Mouse (Mus musculus) stomach, embryonic 15.5 days (tissue): ENCODE measurements around the gene Snph. TPM values are rescaled to one million over a fixed set of nuclear protein-coding genes. Genes with fewer than 3 reads are reported as not detected.

Experiments used
- ATAC-seq: fragments of 200-750 bp; cut with Nextera tagmentation; 2 replicates; pipeline ENCODE4 v1.8.0; 2017; ENCODE audit warnings: low read depth, moderate number of reproducible peaks, moderate TSS enrichment; ENCODE audit not compliant: insufficient read depth, low FRiP score
- H3K27ac ChIP-seq: fragments of 300-500 bp; sonication (generic); 2 replicates; pipeline ENCODE4 v1.5.1; 2015; ENCODE audit warnings: mild to moderate bottlenecking, inconsistent platforms
- H3K27me3 ChIP-seq: fragments of 300-500 bp; sonication (generic); replicated peaks from 2 replicates; pipeline ENCODE4 v1.6.1; 2015; ENCODE audit warnings: inconsistent platforms
- H3K36me3 ChIP-seq: fragments of 300-500 bp; sonication (generic); 2 replicates; pipeline ENCODE4 v1.6.1; 2015; ENCODE audit warnings: inconsistent platforms
- H3K4me1 ChIP-seq: fragments of 300-500 bp; sonication (generic); 2 replicates; pipeline ENCODE4 v1.6.1; 2015; ENCODE audit warnings: inconsistent platforms
- H3K4me2 ChIP-seq: fragments of 300-500 bp; sonication (generic); 2 replicates; pipeline ENCODE4 v1.6.1; 2015; ENCODE audit warnings: mild to moderate bottlenecking, inconsistent platforms
- H3K4me3 ChIP-seq: fragments of 300-500 bp; sonication (generic); replicated peaks from 2 replicates; pipeline ENCODE4 v1.5.1; 2015; ENCODE audit warnings: inconsistent platforms
- H3K9ac ChIP-seq: fragments of 300-500 bp; sonication (generic); 2 replicates; pipeline ENCODE4 v1.6.1; 2015; ENCODE audit warnings: inconsistent platforms
- H3K9me3 ChIP-seq: fragments of 300-500 bp; sonication (generic); 2 replicates; pipeline ENCODE4 v1.6.1; 2016; ENCODE audit warnings: inconsistent platforms
- WGBS: fragments of 180-500 bp; shearing (Covaris S2); methylation state at CpG from one replicate; pipeline ENCODE4 v1.1.7; 2015; 5-methylcytosine and 5-hydroxymethylcytosine counted together
- polyA plus RNA-seq: library from polyadenylated mRNA; unstranded; fragments of >200 nt; fragmentation: Nextera tagmentation; extraction: Ambion mirVana; gene quantifications from 2 replicates; pipeline ENCODE4 v1.2.1, GENCODE M21; 2015

The Snph gene
- 1.2 and 1.7 TPM in 2 replicates for polyA plus RNA-seq

GRCm38 (mm10) chr2:151632159-151632814, at the start of gene Snph:
Gene Snph (minus strand): TSS chr2:151632593.
- peaks cover 6% of the 10 kb centered on the region; the same call in 1 of the 2 replicates for H3K27me3 ChIP-seq
- no peaks in the 10 kb centered on the region for H3K36me3 ChIP-seq
- peak within 1 kb of the TSS; percentile 61 for H3K9ac ChIP-seq
- peak within 1 kb of the TSS; percentile 99 for H3K4me2 ChIP-seq
- H3K4me3 ChIP-seq, result peak within 1 kb of the TSS; percentile 64
- ATAC-seq, result peak; percentile 73; the same call in 1 of the 2 replicates
- H3K9me3 ChIP-seq, result no peaks in the 10 kb centered on the region
- no peak within 1 kb of the TSS for H3K27ac ChIP-seq
- peaks cover 8% of the 10 kb centered on the region; the same call in 1 of the 2 replicates for H3K4me1 ChIP-seq
- WGBS, result under 1% methylated on average over 45 of the region's 47 CpGs

GRCm38 (mm10) chr2:151676234-151676633, 43.8 kb upstream of the Snph start:
- no peaks in the 10 kb centered on the region for H3K9me3 ChIP-seq
- H3K9ac ChIP-seq, result no peak overlapping the region
- H3K4me2 ChIP-seq, result no peak overlapping the region
- no peaks in the 10 kb centered on the region for H3K36me3 ChIP-seq
- no peaks in the 10 kb centered on the region for H3K4me1 ChIP-seq
- no peak overlapping the region for H3K4me3 ChIP-seq
- H3K27ac ChIP-seq, result no peak overlapping the region
- H3K27me3 ChIP-seq, result no peaks in the 10 kb centered on the region
- no peak for ATAC-seq
- 59% methylated on average over 2 of the region's 2 CpGs for whole genome bisulfite sequencing

GRCm38 (mm10) chr2:151670968-151671329, 38.6 kb upstream of the Snph start:
- WGBS, result 48% methylated on average over 1 of the region's 1 CpGs
- no peaks in the 10 kb centered on the region for H3K36me3 ChIP-seq
- H3K27me3 ChIP-seq, result 0 out of 2 replicates have a peak, but pooled peaks cover 3% of the 10 kb centered on the region
- H3K9me3 ChIP-seq, result no peaks in the 10 kb centered on the region
- no peak overlapping the region for H3K4me3 ChIP-seq
- ATAC-seq, result no peak
- no peak overlapping the region for H3K27ac ChIP-seq
- H3K4me2 ChIP-seq, result no peak overlapping the region
- H3K9ac ChIP-seq, result no peak overlapping the region
- 0 out of 2 replicates have a peak, but pooled peaks cover 5% of the 10 kb centered on the region for H3K4me1 ChIP-seq

- peak; percentile 43; the same call in 1 of the 2 replicates for ATAC-seq
- 35% methylated on average over 48 of the region's 48 CpGs for WGBS
- H3K36me3 ChIP-seq, result no peaks in the 10 kb centered on the region
- 0 out of 2 replicates have a peak, but pooled peaks cover 5% of the 10 kb centered on the region for H3K4me1 ChIP-seq
- peak overlapping the region; percentile 17; the same call in 1 of the 2 replicates for H3K4me2 ChIP-seq
- H3K4me3 ChIP-seq, result no peak overlapping the region
- 0 out of 2 replicates have a peak, but pooled peaks cover 3% of the 10 kb centered on the region for H3K27me3 ChIP-seq
- no peaks in the 10 kb centered on the region for H3K9me3 ChIP-seq
- no peak overlapping the region for H3K9ac ChIP-seq
- H3K27ac ChIP-seq, result no peak overlapping the region
These were observed 37.9 kb upstream of the Snph start for GRCm38 (mm10) chr2:151670026-151670967.

- H3K4me2 ChIP-seq, result no peak within 1 kb of the TSS
- 0 out of 2 replicates have a peak, but pooled peaks cover 5% of the 10 kb centered on the region for H3K4me1 ChIP-seq
- H3K27me3 ChIP-seq, result 0 out of 2 replicates have a peak, but pooled peaks cover 3% of the 10 kb centered on the region
- 72% methylated on average over 3 of the region's 3 CpGs for WGBS
- H3K4me3 ChIP-seq, result no peak within 1 kb of the TSS
- no peak for ATAC-seq
- H3K9ac ChIP-seq, result no peak within 1 kb of the TSS
- no peak within 1 kb of the TSS for H3K27ac ChIP-seq
- no peaks in the 10 kb centered on the region for H3K36me3 ChIP-seq
- no peaks in the 10 kb centered on the region for H3K9me3 ChIP-seq
These were observed 36.0 kb upstream of the Snph start, which contains the start of gene Rad21l for GRCm38 (mm10) chr2:151668433-151668832. Gene Rad21l (minus strand): TSS chr2:151668533.

- H3K4me3 ChIP-seq, result no peak overlapping the region
- no peaks in the 10 kb centered on the region for H3K9me3 ChIP-seq
- H3K27me3 ChIP-seq, result no peaks in the 10 kb centered on the region
- WGBS, result 64% methylated on average over 1 of the region's 1 CpGs
- H3K4me2 ChIP-seq, result no peak overlapping the region
- ATAC-seq, result no peak
- no peak overlapping the region for H3K27ac ChIP-seq
- H3K4me1 ChIP-seq, result no peaks in the 10 kb centered on the region
- H3K36me3 ChIP-seq, result no peaks in the 10 kb centered on the region
- H3K9ac ChIP-seq, result no peak overlapping the region
These were observed 19.7 kb upstream of the Snph start for GRCm38 (mm10) chr2:151652053-151652452.

GRCm38 (mm10) chr2:151636015-151636402, 3.6 kb upstream of the Snph start:
- H3K4me2 ChIP-seq, result no peak overlapping the region
- no peak overlapping the region for H3K9ac ChIP-seq
- H3K4me1 ChIP-seq, result peaks cover 8% of the 10 kb centered on the region; the same call in 1 of the 2 replicates
- WGBS, result 73% methylated on average over 2 of the region's 2 CpGs
- H3K4me3 ChIP-seq, result no peak overlapping the region
- no peak overlapping the region for H3K27ac ChIP-seq
- peaks cover 6% of the 10 kb centered on the region; the same call in 1 of the 2 replicates for H3K27me3 ChIP-seq
- no peaks in the 10 kb centered on the region for H3K36me3 ChIP-seq
- no peak for ATAC-seq
- no peaks in the 10 kb centered on the region for H3K9me3 ChIP-seq

GRCm38 (mm10) chr2:151635362-151636014, 3.1 kb upstream of the Snph start:
- ATAC-seq, result no peak
- Histone ChIP-seq H3K9me3 (no peaks in the 10 kb centered on the region), H3K9ac (no peak overlapping the region), H3K4me1 (peaks cover 8% of the 10 kb centered on the region; the same call in 1 of the 2 replicates), H3K36me3 (no peaks in the 10 kb centered on the region), H3K27me3 (peaks cover 6% of the 10 kb centered on the region; the same call in 1 of the 2 replicates), H3K27ac (no peak overlapping the region), H3K4me2 (no peak overlapping the region), H3K4me3 (no peak overlapping the region)
- WGBS, result 50% methylated on average over 9 of the region's 9 CpGs

- H3K4me2 ChIP-seq, result no peak overlapping the region
- H3K36me3 ChIP-seq, result no peaks in the 10 kb centered on the region
These were observed 2.5 kb upstream of the Snph start for GRCm38 (mm10) chr2:151634903-151635302.

GRCm38 (mm10) chr2:151632982-151633381, 589 bp upstream of the Snph start:
- WGBS, result 61% methylated on average over 5 of the region's 5 CpGs
- H3K9ac ChIP-seq, result no peak overlapping the region
- H3K4me1 ChIP-seq, result peaks cover 8% of the 10 kb centered on the region; the same call in 1 of the 2 replicates
- H3K4me3 ChIP-seq, result no peak overlapping the region
- peaks cover 6% of the 10 kb centered on the region; the same call in 1 of the 2 replicates for H3K27me3 ChIP-seq
- H3K27ac ChIP-seq, result no peak overlapping the region
- H3K36me3 ChIP-seq, result no peaks in the 10 kb centered on the region
- H3K4me2 ChIP-seq, result no peak overlapping the region
- no peak for ATAC-seq
- H3K9me3 ChIP-seq, result no peaks in the 10 kb centered on the region

More at GRCm38 (mm10) chr2:151634903-151635302, 2.5 kb upstream of the Snph start:
- 31% methylated on average over 2 of the region's 2 CpGs for WGBS
- ATAC-seq, result no peak
- H3K9ac ChIP-seq, result no peak overlapping the region
- H3K27me3 ChIP-seq, result peaks cover 6% of the 10 kb centered on the region; the same call in 1 of the 2 replicates
- no peak overlapping the region for H3K27ac ChIP-seq
- H3K9me3 ChIP-seq, result no peaks in the 10 kb centered on the region
- peaks cover 8% of the 10 kb centered on the region; the same call in 1 of the 2 replicates for H3K4me1 ChIP-seq
- H3K4me3 ChIP-seq, result no peak overlapping the region
